Mouse (Mus musculus) CD4-positive, CD25-positive, alpha-beta regulatory T cell, adult 2 months (primary cell): ENCODE measurements around the gene Fxyd6.
A peak's percentile ranks its signal among the peaks of the same experiment; 100 is the strongest.

Experiments used
- DNase-seq: peaks from one replicate; pipeline ENCODE4 v3.0.0-alpha.2; 2012; ENCODE audit warnings: low read depth, low spot score

Gene Fxyd6

DNA sequence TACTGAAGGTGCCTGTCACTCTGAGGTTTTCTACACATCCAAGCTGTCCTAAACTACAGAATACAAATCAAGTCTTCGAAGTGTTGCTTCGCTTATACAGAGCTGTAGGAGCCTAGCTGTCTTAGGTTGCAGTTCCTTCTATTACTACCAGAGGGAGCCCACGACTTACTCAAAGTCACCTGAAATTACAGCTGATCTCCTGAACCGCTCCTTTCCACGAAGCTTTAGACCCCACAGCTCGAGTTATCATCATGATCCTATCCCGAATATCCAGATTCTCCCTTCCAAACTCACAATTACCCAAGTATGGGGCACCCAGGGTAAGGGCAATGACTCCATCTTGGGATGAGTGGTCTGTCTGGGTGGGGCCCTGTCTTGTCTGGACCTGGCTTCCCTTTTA lies 41.8 kb downstream of the Fxyd6 start:
- DNase-seq, result peak; percentile 77

DNA sequence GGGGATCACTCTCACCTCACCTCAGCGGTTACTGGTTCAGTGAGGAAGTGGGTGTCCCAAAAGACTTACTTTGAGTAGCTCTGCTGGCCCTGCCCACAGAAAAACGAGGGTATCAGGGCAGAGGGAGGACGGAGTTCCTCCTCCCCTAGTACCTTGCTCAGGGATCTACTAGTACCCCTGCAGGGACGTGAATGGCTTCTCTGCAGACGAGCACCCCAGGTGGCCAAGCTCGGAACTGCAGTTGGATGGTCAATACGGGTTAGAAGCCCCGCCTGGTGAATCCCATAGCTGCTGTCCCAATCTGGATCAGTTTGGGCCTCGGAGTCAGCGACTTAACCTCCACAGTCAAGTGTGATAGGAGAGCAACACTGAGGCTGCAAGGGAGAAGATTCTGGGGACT lies 42.3 kb downstream of the Fxyd6 start:
- peak; percentile 93 for DNase-seq

DNA sequence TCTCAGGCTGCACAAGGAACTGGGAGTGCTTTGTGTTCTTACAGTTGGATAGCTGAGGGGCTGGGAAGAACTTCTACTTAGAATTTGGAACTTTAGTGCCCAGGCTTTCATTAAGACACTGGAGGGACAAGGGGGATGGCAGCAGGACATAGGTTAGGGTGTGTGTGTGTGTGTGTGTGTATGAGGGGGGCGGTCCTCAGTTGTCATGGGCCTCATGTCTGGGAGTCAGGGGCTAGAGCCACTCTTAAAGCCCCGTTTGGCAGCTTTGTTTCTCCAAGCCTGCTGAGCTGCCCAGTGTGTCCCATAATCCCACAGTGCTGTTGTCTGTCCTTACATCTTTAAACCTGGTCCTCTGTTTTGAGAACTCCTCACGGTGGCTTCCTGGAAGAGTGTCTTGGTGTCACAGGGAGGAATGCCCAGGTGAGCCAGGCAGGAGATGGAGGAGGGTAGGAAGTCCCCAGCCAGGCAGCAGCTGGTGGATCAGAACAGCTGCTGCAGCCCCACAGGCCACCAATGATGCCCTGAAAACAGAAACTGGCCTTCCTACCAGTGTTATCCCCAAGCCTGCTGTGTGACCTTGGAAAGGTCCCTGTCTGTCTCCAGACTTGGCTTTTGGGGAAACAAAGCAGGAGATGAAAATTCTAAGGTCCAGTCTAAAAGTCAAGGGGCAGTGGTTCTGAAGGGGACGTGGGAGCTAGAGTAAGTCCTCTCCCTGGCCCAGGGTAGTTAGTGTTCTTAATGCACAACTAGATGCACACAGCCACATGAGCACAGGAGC lies 42.9 kb downstream of the Fxyd6 start:
- DNase-seq, result no peak

DNA sequence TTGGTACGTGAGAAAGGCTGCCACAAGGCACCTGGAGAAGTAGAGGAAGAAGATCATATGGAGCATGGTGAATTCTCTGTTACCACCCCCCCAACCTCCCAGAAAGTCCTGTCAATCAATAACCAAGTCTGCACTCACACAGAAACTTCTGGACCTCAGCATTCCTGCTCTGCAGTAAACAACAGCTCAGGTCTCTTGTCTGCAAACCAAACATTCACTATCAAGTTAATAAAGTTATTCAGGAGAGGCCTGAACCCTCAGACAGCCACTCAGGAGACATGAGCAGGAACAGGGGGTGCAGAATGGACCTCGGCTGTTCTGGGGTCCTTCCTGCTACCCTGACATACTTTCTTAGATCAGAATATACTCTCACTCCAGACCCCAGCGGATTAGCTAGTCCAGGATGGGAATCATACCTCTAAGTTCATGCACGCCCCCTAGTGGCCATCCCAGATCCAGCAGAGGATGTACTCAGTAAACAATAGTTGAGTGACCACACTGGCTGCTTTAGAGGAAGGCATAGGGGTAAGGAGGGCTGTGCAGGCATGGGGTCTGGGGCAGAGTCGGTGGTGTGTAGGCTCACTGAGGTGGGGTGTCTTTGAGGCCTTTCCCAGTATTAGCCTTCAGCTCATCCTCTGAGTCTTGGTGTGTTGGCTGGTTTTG lies 43.6 kb downstream of the Fxyd6 start:
- DNase-seq, result peak; percentile 60

DNA sequence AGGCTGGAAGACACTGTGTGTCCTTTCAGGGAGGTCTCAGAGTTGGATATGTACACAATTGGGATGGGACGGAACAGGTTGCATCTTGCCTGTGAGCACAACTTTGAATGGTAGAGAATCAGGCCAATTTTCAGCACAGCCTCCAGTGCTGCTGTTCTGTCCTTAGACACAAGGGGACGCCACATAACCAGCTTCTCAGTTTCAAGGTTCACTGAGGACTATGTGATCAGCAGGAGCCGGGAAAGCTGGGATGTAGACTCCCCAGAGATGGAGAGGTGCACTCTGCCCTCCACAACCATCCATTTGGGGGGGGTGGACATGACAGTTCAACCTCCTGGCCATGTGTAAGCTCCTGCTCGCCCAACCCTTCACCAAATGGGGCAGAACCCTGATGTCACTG lies 45.9 kb downstream of the Fxyd6 start:
- peak; percentile 48 for DNase-seq

DNA sequence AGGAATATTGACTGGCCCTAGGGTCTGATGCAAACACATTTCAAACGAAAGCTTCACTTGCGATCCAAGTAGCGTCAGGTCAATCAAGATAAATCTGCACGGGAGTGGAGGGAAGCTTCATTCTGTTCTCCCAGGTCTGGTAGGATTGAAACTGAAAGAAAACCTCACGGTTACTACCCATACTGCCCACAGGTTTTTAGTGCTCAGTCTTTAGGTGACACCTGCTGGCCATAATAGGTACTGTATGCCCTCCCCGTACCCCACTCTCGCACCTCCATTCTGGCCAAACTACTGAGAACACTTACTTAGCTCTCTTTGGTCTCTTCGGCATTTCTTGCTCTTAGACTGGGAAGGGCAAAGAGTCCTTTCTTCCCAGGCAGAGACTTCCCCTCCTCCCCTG lies 47.3 kb downstream of the Fxyd6 start:
- peak; percentile 88 for DNase-seq

DNA sequence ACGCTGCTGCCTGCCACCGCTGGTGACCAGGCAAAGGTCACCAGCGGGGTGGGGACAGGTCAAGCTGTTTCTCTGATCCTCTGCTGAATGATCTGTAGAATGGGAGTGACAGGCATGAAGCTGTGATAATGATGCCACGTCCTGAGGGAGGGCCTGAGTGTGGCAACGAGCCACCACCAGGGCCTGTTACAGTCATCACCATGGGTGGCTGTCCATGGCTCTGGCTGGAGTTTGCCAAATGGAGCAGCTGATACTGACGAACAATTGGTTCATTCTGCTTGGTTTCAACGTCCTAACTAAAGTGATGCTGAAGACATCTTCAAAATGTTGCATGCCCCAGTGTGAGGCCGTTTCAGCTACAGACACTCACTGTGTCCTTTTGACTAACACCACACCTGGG lies 48.3 kb downstream of the Fxyd6 start:
- DNase-seq, result no peak

DNA sequence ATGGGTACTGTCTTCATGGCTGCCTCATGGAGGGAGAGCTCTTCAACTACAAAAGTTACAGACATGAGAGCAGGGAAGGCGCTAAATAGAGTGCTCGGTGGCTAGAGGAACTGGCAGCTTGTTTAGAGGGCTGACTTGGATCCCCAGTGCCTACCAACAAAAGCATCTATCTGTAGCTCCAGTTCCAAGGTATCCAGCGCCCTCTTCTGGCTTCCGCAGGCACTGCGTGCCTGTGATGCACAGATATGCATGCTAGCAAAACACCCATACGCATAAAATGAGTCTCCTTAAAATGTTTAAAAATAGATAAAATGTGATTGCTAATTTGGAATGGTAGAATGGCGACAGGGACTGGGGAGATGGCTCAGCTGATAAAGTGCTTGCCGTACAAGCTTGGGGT lies 51.2 kb downstream of the Fxyd6 start:
- peak; percentile 59 for DNase-seq

DNA sequence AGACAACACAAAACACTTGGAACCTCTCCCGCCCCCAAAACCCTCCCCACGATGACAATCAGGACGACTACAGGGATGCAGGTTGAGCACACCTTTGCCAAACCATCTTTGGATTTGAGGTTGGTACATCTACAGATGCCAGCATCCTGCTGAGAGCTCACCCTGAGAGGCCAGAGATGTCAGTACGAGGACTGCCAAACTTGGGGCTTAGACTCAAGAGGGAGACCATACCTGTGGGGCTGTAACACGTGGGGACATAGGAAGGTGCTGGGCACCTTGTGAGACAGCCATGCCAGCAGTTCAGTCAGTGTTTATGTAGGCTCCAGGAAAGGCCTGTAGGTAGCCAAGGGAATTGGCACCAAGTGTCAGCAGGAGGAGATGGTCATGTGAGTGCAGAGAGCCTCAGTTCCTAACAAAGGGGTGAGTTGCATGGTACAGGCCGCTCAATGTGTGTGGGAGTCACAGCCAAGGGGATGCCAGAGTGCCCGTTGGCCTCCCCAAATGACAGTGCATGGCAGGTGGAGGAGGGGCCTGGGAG lies 52.8 kb downstream of the Fxyd6 start:
- no peak for DNase-seq

DNA sequence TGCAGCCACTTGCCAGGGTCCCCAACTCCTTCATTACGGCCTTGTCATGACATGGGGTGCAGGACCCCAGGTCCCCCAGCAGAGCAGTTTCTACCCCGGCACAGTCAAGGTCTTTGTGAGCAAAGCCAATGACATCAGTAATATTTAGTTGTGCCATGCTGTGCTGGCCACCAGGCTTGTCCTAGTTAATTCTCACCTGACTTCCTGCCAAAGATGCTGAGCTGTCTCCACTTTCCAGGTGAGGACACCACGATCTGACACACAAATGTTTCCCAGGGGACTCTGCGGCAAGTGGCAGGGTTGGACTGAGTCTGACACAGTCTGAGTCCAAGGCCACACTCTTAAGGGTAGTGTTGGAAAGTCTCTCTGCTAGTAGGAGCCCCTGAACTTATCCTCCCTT lies 56.5 kb downstream of the Fxyd6 start, which contains the start of gene Dscaml1:
Gene Dscaml1, plus strand, starts transcription at position 173 of the 400 bp plus-strand sequence.
- DNase-seq, result no peak

DNA sequence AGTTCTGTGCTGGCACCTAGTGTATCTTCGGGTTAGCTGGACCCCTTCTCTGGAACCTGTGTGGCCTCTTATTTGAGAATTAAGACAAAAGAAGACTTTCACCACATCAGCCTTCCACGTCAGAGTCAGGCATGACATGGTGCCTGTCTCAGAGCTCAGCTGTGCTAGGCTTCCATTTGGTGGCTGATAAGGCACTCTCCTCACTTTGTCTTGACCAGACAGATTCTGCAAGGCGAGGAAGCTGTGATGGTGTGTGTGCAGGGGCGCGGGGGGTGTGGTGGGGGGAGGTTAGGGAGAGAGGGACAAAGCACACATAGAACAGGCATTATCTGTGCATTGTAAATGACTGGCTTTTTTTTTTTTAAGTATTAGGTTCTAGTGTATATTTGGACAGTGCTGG lies 59.4 kb downstream of the Fxyd6 start:
- no peak for DNase-seq

DNA sequence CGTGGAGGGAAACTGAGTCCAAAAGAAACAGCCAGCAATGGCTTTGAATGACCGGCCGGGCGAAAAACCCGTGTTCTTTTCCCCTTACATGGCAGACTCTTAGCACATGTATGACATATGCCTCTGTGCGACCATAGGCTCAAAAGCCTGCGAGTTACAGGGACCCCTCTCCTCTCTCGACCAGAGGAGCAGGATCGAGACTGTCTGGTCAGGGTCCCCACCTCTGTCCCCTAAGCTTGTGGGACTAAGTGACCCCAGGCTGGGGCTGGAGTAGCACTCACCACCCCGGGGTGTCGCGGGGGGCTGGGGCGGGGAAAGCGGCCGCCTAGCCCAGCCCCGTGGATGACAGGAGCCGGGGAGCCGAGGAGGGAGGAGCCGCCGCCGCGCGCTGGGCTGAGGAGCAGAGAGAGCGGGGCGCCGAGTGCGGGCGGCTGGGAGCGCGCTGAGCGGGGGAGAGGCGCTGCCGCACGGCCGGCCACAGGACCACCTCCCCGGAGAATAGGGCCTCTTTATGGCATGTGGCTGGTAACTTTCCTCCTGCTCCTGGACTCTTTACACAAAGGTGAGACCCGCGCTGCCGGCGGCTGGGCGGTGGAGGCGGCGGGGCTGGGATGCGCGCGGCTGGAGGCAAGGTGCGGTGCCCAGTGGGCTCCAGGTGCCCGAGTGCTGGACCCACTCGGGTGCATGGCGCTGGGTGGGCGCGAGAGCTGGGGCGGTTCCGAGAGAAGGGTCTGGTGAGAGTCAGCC lies 60.1 kb downstream of the Fxyd6 start:
- no peak for DNase-seq

DNA sequence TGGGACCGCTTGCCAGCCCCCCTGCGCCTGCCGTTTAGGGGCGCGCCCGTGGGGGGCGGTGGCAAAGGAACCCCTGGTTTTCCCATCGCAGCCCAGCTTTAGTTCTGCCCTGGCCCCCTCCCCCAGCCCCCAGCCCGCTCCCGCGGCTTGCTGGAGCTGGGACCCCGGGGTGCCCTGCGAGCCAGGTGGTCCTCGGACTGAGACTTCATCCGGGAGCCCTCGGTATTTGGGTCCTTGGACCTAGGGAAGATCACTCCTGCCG lies 60.6 kb downstream of the Fxyd6 start:
- no peak for DNase-seq

DNA sequence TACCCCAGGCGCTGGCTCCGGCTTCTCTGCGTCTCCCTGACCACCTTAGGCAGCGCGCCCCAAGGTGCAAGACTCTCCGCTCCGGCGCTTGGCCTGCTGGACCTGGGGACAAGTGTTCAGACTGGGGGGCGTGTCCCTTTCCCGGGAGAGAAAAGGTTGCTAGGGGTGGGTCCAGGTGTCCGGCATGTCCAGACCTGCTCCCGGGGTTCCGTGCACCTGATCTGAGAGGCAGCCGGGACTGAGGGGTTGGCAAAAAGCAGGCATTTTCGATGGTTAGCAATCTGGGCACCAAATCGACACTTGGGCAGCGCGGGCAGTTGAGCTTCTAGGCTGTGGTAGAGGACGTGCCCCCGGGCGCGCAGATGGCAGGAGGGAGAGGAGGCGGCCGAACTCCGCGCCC lies 61.2 kb downstream of the Fxyd6 start:
- DNase-seq, result no peak

DNA sequence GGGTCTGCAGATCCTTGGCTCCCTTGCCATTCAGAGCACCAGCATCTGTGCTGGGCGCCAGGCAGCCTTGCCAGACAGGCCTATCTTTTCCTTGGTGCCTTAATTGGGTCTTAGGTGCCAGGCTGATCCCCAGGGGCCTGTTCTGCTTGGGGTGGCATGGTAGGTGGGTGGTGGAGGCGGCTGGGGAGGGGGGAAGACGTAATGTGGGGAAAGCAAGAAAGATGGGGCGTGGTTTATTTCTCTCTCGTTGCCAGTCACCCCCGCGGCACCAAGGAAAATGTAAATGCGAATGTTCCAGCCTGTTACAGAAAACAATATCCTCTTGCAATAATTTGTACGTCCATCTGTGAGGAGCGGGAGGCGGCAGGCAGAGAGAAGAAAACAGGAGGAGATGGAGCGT lies 62.7 kb downstream of the Fxyd6 start:
- DNase-seq, result no peak

DNA sequence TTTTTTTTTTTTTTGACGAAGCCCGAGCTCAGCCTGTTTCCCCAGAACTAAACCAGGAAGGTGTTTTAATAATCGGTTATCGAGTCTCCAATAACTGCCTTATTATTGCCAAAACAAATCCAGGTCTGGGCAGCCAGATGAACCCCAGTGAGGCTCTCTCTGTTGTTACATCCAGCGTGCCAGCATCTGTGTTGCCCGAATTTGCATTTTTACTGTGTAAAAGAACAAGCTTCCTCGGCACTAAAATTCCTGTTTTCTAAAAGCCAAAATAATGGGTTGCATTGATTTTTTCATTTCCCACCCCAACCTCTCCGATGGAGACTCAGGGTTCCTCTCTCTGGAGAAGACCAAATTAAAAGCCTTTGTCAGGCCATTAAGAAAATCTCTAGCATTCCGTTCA lies 63.1 kb downstream of the Fxyd6 start:
- DNase-seq, result no peak

DNA sequence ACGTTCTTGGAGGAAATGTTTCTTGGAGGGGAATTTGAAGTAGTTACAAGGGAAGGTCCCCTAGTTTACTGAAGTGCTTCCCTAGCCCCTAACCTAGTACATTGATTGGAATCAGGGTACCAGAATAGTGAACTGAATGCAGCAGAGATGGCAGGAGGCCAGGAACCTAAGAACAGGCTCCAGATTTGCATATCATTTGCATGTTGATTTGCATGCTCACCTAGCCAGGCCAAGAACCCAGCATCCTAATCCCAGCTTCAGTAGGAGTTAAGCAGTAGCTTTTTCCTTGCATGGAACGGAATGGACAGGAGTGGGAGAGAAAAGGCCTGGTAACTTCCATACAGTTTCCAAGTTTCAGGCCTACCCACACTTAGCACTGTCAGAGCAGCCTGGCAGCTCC lies 64.2 kb downstream of the Fxyd6 start:
- DNase-seq, result no peak

DNA sequence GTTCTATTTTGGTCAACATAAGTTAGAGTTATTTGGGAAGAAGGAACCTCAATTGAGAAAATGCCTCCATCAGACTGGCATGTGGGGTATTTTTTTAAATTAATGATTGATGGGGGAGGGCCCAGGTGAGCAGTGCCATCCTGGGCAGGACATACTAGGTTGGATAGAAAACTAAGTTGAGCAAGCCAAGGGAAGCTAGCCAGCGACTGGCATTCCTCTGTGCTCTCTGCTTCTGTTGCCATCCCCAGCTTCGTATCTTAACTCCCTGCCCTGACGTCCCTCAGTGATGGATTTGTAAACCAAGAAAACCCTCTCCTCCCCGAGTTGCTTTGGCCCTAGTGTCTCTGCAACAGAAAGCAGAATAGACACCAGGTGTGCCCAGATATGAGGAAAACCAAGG lies 69.0 kb downstream of the Fxyd6 start:
- DNase-seq, result no peak

DNA sequence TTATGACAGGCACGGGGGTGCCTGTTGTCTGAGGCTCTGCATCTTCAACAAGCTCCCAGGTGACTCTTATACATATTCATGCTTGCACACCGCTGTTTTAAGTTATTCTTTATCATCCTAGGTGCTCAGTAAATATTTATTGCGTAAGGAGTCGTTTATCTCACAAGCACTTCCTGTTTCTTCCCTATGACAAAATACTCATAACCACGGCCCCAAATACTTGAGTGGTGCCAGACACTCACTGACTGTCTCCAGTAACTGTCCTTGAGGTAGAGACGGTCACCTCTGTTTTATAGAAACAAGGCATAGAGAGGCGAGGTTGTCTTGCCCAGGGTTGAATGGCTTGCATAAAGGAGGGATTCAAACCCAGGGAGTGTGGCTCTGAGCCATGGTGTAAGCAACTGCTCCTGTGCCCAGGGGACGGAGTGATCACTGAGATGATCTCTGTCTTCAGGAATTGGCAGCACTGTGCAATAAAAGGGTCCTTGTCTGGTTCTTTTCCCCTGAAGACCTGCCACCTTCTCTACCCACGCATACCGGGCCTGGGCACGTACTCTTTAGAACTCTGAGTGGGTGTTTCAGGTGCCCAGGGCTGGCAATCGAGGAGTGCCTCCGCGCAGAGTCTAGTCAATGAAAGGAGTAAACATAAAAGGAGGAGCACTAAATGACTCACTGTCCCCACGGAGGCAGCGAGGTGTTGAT lies 70.2 kb downstream of the Fxyd6 start:
- no peak for DNase-seq

DNA sequence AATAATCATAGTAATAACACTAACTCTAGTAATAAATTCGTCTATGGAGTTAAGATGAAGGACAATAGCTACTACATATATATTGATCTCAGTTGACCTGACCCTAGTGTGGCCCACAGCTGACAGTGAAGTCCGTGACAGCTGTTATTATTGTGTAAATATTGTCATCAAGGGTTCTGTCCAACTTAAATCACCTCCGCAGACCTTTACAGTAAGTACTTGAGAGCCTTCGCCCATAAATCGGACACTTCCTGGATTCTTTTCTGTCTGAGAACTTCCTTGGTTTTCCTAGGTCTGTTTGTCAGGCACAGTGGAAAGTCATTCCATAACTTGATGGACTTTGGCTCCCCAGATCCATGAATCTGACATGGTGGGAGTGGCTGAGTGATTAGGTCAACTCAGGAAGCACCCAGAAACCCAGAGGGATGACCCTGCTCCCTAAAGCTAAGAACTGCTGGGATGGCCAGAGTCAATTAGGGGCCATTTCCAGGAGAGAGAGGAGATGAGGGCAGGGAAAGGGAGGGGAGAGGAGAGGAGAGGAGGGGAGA lies 74.3 kb downstream of the Fxyd6 start:
- no peak for DNase-seq
